Mouse (Mus musculus): ENCODE measurements at regions not wholly inside any gene's neighbourhood (a gene's known extent, or its start where the extent isn't known, plus 50 kb on each side); places are given as distances from the start of the nearest gene placed in this dataset.

GRCm38 (mm10) chr13:45156982-45157381 is 78.5 kb downstream of the Gm9817 start:
- TF ChIP-seq CTCF (IDR thresholded peaks at IDR 0.05; ENCODE audit: insufficient read depth, low read length) (no peak), POLR2A (IDR thresholded peaks at IDR 0.05; ENCODE audit: borderline replicate concordance, extremely low read depth, low read depth, low read length) (no peak)

All from lung, adult 2 months (tissue).